Mouse (Mus musculus): ENCODE measurements around the gene Eaf2. TPM values are rescaled to one million over a fixed set of nuclear protein-coding genes. Genes with fewer than 3 reads are reported as not detected.

The Eaf2 gene
- polyA plus RNA-seq (2014; fragmentation: Illumina TruSeq; extraction: RNeasy Lipid Tissue Mini Kit (QIAGEN cat#74804); ENCODE audit: low replicate concordance): 4.5 TPM

GRCm38 (mm10) chr16:36874583-36875275 lies at the start of gene Eaf2, which contains the start of gene Golgb1:
Gene Eaf2 (minus strand): TSS chr16:36875003.
Gene Golgb1 (plus strand): TSS chr16:36875140.

DNA sequence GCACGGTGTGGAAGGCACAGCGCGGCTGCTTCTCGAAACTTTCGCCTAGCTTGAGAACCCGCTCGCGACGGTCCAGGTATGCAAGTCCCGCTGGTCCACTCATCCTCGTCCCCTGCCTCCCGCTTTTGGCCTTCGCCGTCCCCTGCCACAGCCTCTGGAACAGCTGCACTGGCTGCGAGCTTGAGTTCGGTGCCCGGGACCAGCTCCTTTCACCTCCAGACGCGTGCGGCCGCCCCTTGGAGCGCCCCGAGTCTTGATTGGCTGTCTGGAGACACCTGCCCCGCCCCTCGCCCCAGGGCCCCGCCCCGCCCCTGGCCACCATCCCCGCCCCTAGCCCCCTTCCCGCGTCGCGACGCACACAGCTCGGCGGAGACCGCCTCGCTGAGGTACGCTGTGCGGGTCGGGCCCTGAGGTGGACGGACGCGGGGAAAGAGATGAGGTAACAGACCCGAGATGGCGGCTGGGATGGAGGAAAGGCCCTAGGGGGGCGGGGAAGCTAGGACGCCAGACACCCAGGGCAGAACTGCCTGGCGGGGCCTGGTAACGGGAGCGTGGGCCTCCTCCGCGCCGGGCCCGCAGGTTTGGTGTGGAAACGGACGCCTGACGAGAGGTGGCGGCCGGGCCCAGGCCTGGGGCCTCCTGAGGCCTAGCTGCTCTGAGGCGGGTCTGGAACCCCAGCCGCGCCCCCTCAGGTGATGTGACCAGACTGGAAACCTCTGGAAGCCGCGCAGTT lies 46.6 kb downstream of the Eaf2 start, which contains the start of gene Iqcb1:
Gene Iqcb1 (plus strand): TSS at position 332 of the 733 bp plus-strand sequence.

DNA sequence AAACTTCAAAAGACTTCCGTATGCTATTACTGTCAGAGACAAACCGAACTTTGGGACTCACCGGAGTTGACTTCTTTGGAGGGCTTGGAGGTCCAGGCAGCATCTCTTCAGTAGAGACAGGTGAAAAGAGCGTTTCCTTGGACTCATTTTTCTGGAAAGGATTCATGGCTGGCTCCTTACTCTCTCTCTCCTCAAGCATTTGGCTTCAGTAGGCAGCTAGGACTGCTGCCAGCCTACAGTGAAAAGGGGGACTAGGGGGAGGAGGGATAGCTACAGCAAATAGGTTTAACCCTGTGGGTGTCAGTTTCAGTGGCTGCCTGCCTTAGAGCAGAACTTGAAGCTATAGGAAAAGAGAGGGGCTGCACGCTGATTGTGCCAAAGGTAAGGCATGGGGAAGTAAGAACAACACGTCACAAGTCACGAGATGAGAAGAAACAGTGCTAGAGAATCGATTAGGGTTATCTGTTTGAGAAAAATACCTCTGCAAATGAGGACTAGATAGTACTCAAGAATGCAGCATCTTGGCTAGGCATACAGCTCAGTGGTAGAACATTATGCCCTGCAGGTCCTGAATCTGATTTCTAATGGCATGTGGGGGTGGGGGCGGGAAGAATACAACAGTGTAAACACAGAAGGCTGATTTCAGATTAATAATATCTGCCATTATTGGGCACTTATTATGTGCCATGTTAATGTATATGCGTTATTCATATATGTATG lies 90.0 kb downstream of the Eaf2 start, which contains the start of gene Slc15a2:
Gene Slc15a2 (minus strand): TSS at position 369 of the 720 bp plus-strand sequence.

Other genes starting within 250 kb of the Eaf2 start
- gene Cd86, start 208.9 kb downstream of the Eaf2 start, polyA plus RNA-seq (2014; fragmentation: Illumina TruSeq; extraction: RNeasy Lipid Tissue Mini Kit (QIAGEN cat#74804); ENCODE audit: low replicate concordance): 11.5 TPM
- 1.6 TPM for gene Ildr1, start 181.0 kb downstream of the Eaf2 start, polyA plus RNA-seq (2014; fragmentation: Illumina TruSeq; extraction: RNeasy Lipid Tissue Mini Kit (QIAGEN cat#74804); ENCODE audit: low replicate concordance)
- 51.6 TPM for gene Slc15a2, start 90.0 kb downstream of the Eaf2 start, polyA plus RNA-seq (2014; fragmentation: Illumina TruSeq; extraction: RNeasy Lipid Tissue Mini Kit (QIAGEN cat#74804); ENCODE audit: low replicate concordance)
- 8.2 TPM for gene Iqcb1, start 46.6 kb downstream of the Eaf2 start, polyA plus RNA-seq (2014; fragmentation: Illumina TruSeq; extraction: RNeasy Lipid Tissue Mini Kit (QIAGEN cat#74804); ENCODE audit: low replicate concordance)
- gene Golgb1, start 137 bp upstream of the Eaf2 start, polyA plus RNA-seq (2014; fragmentation: Illumina TruSeq; extraction: RNeasy Lipid Tissue Mini Kit (QIAGEN cat#74804); ENCODE audit: low replicate concordance): 19.4 TPM
- gene Hcls1, start 60.0 kb upstream of the Eaf2 start, polyA plus RNA-seq (2014; fragmentation: Illumina TruSeq; extraction: RNeasy Lipid Tissue Mini Kit (QIAGEN cat#74804); ENCODE audit: low replicate concordance): 1.5 TPM
- gene Fbxo40, start 115.5 kb upstream of the Eaf2 start, polyA plus RNA-seq (2014; fragmentation: Illumina TruSeq; extraction: RNeasy Lipid Tissue Mini Kit (QIAGEN cat#74804); ENCODE audit: low replicate concordance): not detected
- gene Polq, start 136.8 kb upstream of the Eaf2 start, polyA plus RNA-seq (2014; fragmentation: Illumina TruSeq; extraction: RNeasy Lipid Tissue Mini Kit (QIAGEN cat#74804); ENCODE audit: low replicate concordance): 4.6 TPM